Mouse (Mus musculus) adrenal gland, adult 2 months (tissue): ENCODE data around the gene Iqub. TPM values are rescaled to one million over a fixed set of nuclear protein-coding genes. Genes with fewer than 3 reads are reported as not detected.

Source experiments
- DNase-seq: peaks from one replicate; pipeline ENCODE4 v3.0.0; 2021
- long read RNA-seq: library from polyadenylated mRNA; stranded (forward); transcript quantifications from one replicate; pipeline ENCODE4 v2.0.0, GENCODE M21; 2021
- polyA plus RNA-seq: library from polyadenylated mRNA; depleted of rRNA; stranded (reverse); fragments of >200 nt; gene quantifications from 2 replicates; pipeline ENCODE4 v1.2.3, GENCODE M21; 2012; rRNA removed
- total RNA-seq, 2 experiments: library from RNA; stranded (reverse); gene quantifications; 2 replicates each; pipeline ENCODE4 v1.2.3; 2021

Gene Iqub
- total RNA-seq = under 1 TPM; 0.09 to 0.14 TPM
- 0.04 TPM in 1 of 2 replicates, not detected in the other for polyA plus RNA-seq
- long read RNA-seq = 0 reads

GRCm38 (mm10) chr6:24514552-24515284 is at the start of gene Iqub:
Gene Iqub (minus strand): TSS chr6:24515067.
- DNase-seq = peak; percentile 67

- DNase-seq = no peak
Measured at GRCm38 (mm10) chr6:24564081-24564480, 49.2 kb upstream of the Iqub start.

DNA sequence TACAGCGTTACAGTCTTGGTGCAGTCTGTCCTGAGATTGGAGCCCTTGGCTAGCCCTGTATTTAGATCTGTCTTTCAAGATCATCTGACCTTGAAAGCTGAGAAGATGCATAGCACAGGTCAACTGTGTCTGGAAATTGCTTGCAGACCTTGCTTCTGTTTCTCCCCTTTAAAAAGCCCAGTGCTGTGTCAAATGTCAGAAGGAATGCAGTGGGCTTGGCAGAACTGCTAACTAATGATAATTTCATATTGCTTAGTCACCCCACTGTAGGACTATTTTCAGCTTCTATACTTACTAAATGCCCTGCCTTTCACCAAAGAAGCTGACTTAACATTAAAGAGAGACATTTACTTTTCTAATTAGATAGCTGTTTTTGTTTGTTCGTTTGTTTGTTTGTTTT is 40.6 kb upstream of the Iqub start:
- DNase-seq = no peak

DNA sequence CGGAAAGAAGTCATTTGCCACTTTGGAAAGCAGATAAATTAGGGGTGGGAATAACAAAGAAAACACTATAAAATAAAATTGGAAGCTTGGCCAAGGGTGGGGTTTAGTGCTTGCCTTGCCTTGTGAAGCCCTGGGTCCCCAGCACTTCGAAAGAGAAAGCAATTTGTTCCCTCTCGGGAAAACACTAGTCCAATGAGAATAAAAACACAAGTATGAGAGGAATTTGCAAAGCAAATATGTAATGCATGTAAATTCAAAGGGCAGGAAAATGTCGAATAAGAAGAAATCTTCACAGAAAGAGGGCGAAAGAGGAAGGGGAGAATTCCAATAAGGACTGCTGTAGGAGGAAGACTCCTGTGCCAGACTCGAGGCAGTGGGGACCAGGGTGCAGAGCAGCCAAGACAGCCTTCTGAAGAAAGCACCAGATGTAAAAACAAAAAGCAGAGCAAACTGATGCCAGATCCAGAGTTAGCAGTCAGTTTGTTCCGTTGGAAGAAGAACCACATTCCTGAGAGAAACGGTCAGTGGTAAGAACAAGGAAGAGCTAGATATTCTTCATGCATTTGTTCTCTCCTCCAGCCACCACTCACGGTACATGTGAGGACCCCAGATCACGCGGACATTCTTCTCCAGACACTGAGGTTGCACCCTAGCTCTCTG is 39.7 kb upstream of the Iqub start:
- no peak for DNase-seq

DNA sequence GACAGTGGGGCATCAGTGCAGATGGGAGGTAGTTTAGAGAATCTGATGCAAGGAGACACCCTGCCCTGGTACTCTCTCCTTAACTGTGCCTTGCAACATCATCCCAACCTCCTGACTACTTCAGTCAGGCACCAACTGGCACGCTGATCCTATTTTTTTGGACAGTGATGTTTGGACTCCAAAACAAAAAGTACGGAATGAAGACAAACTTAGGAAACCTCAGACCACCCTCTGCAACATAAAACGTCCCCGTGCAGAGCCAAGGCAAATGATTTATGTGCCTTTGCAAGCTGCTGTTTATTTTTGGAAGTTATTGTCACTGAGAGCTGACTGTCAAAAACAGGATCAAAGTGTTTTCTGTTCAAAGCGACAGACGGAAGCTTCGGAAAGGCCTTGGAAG is 37.2 kb upstream of the Iqub start:
- no peak for DNase-seq

DNA sequence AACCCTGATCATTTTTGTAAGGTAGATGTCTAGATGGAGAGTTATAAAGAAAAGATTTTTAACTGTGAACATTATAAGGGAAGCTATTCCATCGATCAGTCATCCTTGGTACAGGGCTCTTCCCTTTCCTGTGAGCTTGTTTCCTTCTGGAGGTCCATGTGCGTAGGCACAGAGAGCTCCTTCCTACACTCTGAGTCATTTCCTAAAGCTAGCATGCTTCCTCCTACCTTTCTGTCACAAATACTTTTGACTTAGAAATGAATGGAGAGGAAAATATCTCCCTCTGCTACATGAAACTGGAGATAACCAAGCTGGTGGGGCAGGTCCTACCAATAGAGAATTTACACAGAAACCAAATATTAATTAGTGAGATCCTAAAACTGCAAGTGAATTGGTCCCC is 34.9 kb upstream of the Iqub start:
- no peak for DNase-seq

GRCm38 (mm10) chr6:24546716-24547420 is 32.0 kb upstream of the Iqub start:
- DNase-seq = no peak

GRCm38 (mm10) chr6:24543119-24543591 is 28.3 kb upstream of the Iqub start:
- no peak for DNase-seq

DNA sequence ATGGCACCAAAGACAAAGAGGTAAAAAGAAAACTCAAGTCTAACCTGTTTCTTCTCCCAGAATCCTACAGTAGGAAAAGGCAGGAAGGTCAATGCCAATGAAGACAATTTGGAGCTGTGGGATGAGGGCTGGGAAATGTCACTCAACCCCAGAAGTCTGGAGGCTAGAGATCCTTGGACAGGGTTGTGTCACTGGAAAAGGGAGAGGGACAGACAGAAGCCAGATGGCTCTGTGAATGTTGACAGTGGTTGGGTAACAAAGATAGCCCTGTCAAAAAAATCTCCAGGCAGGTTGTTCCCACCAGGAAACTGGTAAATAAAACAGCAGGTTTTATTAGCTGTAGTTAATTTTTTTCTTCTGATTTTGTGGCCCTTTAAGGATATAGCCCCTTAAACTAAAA is 27.5 kb upstream of the Iqub start:
- DNase-seq = no peak

DNA sequence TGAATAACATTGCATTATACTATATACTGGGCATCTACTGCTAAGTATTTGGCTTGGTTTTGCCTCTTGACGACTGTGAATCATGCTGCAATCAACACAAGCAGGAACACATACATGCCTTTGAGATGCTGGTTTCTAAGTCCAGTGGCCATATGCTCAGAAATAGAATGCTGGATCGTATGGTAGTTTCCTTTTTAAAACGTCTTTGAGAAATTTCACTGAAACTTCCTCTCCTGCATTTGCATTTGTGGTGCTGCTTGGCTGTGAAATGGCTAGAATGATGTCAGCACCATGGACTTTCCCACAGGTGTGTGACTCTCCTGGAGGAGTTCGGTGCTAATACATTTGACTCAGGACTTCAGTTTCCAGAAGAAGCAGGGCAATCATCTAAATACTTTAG is 25.2 kb upstream of the Iqub start:
- DNase-seq = no peak

- DNase-seq = no peak
Measured at GRCm38 (mm10) chr6:24538435-24538834, 23.6 kb upstream of the Iqub start.

DNA sequence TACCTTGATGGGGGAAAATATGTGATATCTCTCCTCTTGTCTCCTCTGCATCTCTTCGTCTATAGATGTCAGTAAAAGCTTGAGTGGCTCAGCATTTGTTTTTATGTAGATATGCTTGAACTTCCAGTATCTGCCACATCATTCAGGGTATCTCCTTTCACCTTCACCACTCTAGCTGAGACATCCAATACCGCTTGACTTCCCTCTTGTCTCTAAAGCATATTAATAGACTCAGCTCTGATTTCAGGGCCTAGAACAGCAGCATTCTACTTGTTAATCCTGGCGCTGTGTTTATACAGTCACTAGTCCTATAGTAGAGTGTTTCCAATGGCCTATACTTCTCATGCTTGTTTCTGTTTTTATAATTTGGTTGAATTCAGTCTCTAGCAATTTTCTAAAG is 17.9 kb upstream of the Iqub start:
- no peak for DNase-seq

DNA sequence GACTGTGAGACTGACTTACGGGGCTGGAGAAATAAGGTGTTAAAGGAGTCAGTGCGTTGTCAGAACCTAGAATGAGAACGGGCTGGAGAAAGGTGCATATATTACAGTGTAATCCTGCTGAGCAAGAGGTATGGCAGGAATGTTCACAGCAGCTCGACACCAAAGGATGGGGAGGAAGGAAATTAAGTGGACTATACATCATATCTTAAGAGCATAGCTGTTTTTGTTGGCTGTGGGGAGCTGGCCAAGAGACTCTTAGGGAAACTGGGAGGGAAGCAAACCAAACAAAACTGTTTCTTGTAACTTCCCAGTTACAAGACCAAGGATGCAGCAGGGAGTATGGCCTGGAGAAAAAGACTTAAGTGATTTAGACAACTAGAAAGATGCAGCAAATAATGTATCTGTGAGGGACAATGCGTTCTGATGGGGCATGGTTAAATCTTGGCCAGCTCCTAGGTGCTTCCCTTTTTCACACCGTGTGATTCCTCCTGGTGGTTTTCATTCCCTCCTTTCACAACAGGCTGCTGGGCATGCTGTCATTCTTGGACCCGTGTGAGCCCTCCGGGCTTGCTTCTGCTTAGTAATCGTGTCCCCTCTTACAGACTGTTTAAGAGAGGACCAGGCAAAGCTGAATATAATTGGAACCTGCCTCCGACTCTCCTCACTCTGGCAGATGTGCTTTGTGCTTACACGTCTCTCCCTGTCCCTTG is 16.0 kb upstream of the Iqub start:
- DNase-seq = no peak

GRCm38 (mm10) chr6:24530166-24530565 is 15.3 kb upstream of the Iqub start:
- DNase-seq = peak; percentile 47

- DNase-seq = no peak
Measured at GRCm38 (mm10) chr6:24528064-24528243, 13.1 kb upstream of the Iqub start, which contains the start of gene Asb15. Gene Asb15 (plus strand): TSS chr6:24528144.

- peak; percentile 95 for DNase-seq
Measured at GRCm38 (mm10) chr6:24527155-24528063, 12.5 kb upstream of the Iqub start, which contains the start of gene Ndufa5. Gene Ndufa5 (minus strand): TSS chr6:24528013.

- DNase-seq = no peak
Measured at GRCm38 (mm10) chr6:24525705-24526104, 10.8 kb upstream of the Iqub start.

DNA sequence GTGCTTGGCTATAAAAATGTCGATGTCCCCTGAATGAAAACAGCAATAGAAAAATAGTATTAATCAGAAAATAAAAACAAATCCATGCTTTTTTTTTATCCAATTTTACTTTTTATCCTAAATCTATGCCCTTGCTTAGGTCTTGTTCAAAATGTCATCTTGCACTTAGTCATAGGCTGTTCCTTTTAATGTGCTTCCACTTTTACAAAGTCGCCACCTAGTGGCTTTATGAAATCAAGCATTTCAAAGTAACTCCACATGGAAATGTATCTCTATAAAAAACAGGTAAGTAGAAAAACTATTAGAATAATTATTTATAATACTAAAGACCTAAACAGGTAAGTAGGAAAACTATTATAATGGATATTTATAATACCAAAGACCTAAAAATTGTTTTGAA is 1.3 kb upstream of the Iqub start:
- DNase-seq = no peak

- no peak for DNase-seq
Measured at GRCm38 (mm10) chr6:24504141-24504540, 10.7 kb downstream of the Iqub start.

DNA sequence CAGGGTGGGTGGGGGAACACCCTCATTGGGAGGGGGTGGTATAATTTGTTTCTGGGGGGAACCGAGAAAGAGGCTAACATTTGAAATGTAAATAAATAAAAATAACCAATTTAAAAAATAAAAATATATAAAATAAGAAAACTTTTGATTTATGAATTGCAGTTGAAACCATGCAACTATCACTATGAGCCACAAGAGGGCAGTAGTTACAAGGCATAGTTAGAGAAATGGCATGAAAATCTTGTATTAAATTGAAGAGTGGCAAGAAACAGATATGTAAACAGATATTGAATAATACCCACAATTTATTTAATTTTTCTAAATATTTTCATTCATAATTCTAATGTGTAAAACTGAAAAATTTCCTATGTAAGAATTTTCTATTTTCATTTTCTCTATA is 24.5 kb downstream of the Iqub start:
- no peak for DNase-seq

DNA sequence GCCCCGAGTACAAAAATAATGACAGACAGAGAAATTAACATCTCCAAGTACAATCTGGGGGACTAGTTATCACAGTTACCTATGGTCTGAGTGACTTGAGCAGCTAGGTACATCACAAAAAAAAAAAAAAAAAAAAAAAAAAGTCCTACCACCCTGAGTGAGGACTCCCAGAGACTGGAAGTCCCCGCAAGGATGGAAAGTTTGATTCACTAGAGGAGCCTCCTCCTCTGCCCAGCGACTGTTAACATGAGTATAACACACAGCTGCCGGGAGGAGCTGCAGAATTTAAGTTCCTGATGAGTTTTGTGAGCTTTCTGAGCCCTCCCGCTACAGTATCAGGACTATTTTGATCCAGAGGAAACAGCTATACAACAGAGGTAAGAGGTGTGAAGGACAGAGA is 28.3 kb downstream of the Iqub start:
- no peak for DNase-seq
